Comparison of ENCODE assay signal across 1 mouse cellular context in the genomic region with DNA sequence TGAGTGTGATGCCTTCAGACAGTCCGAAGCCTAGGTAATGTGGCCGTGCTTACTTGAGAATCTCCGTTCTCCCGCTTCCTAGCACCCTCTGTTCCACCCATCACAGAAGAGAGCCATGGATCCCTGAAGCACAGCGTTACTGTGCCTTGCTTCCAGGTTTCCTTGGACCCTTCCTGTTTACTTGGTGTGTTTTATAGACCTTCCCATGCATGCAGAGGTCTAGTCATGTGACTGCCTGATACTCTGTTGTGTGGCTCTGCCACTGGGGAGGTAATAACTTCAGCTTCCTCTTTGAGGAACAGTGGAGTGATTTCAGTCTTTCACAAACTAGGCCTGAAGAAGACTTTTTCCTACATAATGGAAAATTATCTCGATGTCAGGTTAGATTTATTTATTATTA.
A peak's percentile ranks its signal among the peaks of the same experiment; 100 is the strongest.
TF ChIP-seq lines count a peak whose summit lies in the region.

No protein-coding gene starts in this region.

TF ChIP-seq in CH12.LX, 34 proteins besides CTCF, POLR2A, EP300 and RAD21 (continued from another document):
- TF ChIP-seq MAX (IDR thresholded peaks at IDR 0.05; ENCODE audit: low read length), result peak; percentile 47; the same call in 1 of the 2 replicates
- no peak for TF ChIP-seq ZNF384 (IDR thresholded peaks at IDR 0.05; ENCODE audit: low read depth, low read length)
- TF ChIP-seq ETS1 (conservative IDR thresholded peaks at IDR 0.05; ENCODE audit: low read depth, low read length), result 0 out of 2 replicates have a peak, but pooled peaks have one; percentile 19
- peak; percentile 65 for TF ChIP-seq USF2 (conservative IDR thresholded peaks at IDR 0.05; ENCODE audit: low read depth, low read length)
- TF ChIP-seq SIN3A (IDR thresholded peaks at IDR 0.05; ENCODE audit: low read length), result no peak
TF ChIP-seq in CH12.LX: peak in this region for 9.
